Mouse (Mus musculus): ENCODE data around the gene Pmis2.

DNA sequence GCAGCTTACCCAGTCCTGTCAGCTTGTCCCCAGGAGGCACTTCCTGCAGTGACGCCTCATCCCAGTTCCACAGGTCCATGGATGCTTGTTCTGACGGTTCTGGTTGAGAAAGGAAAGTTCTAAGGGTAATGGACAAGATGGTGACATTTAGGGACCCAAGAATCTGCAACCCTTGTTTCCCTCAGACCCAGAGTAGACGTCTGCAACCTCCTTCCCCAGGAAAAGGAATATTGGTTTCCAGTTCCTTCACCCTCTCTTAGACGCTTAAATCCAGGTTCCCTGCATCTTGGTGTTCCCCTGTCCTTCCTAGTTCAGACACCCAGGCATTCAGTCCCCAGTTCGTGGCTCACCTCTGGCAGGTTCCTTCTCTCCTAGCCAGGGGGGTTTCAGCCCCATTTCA, 35.7 kb downstream of the Pmis2 start, which contains the start of gene Etv2:
- TF ChIP-seq POLR2A (IDR thresholded peaks at IDR 0.05; ENCODE audit: borderline replicate concordance, control insufficient read depth, low read depth, low read length) (no peak), CTCF (IDR thresholded peaks at IDR 0.05; ENCODE audit: control insufficient read depth, insufficient read depth, low read length) (no peak)

All from bone marrow, adult 2 months (tissue).